Mouse (Mus musculus) embryonic fibroblast, embryonic 13.5 days (primary cell): Measurements from ENCODE around the gene R3hcc1l.

ENCODE experiments used
- CTCF ChIP-seq: IDR thresholded peaks from 2 replicates; pipeline ENCODE4 v1.5.1; 2011; ENCODE audit warnings: mild to moderate bottlenecking, control low read depth, low read length, moderate library complexity, borderline replicate concordance; ENCODE audit not compliant: insufficient read depth
- POLR2A ChIP-seq: IDR thresholded peaks from 2 replicates; pipeline ENCODE4 v1.6.1; 2011; ENCODE audit warnings: low read depth, mild to moderate bottlenecking, control low read depth, low read length, moderate library complexity

GRCm38 (mm10) chr19:42640211-42640610, 121.7 kb downstream of the R3hcc1l start:
- TF ChIP-seq CTCF (no peak), POLR2A (no peak)
